Mouse (Mus musculus): ENCODE data around the gene Rbpj. TPM values are rescaled to one million over a fixed set of nuclear protein-coding genes. Genes with fewer than 3 reads are reported as not detected.

The Rbpj gene
- total and polyA plus RNA-seq, 3 experiments = 40.5 to 62.8 (median 61.3) TPM

GRCm38 (mm10) chr5:53598510-53598909 lies 132.6 kb downstream of the Rbpj start:
- in situ Hi-C loops (cut with MboI; ENCODE audit: low pct_ligation_motif_present, low pct_unique_long_range_greater_than_20kb, low sequenced_read_pairs) = loop anchor here (10.0 kb wide), 1 partner anchor 194 kb away; no protein-coding TSS in a partner anchor
- H3K9ac ChIP-seq (ENCODE audit: insufficient read depth, low read depth) = no peak overlapping the region
- no peaks in the 10 kb centered on the region for H3K27me3 ChIP-seq (replicated peaks)
- no peak overlapping the region for H3K4me3 ChIP-seq (replicated peaks in 1 of 3; ENCODE audit: low read depth in 2 of 3, low read length in 2 of 3, poor library complexity in 1 of 3)
- DNase-seq (ENCODE audit: extremely low read depth) = peak; percentile 30
- no peak overlapping the region for H3K27ac ChIP-seq (ENCODE audit: insufficient read depth, low read depth)
- dilution Hi-C loops (cut with MboI; ENCODE audit: extremely low pct_ligation_motif_present, extremely low pct_unique_long_range_greater_than_20kb, low sequenced_read_pairs) = no loop called here
- peaks cover 81% of the 10 kb centered on the region for H3K79me2 ChIP-seq (replicated peaks; ENCODE audit: control insufficient read depth, extremely low read depth, insufficient read depth, poor library complexity, severe bottlenecking)
- H3K36me3 ChIP-seq (replicated peaks in 1 of 2; ENCODE audit: control insufficient read depth in 1 of 2, insufficient read depth in 1 of 2, low read length in 1 of 2) = peaks cover 0 to 14% of the 10 kb centered on the region in 2 experiments
- no peaks in the 10 kb centered on the region for H3K9me3 ChIP-seq (replicated peaks; ENCODE audit: low read length)
- H3K4me1 ChIP-seq (ENCODE audit: control insufficient read depth in 1 of 2, insufficient read depth in 2 of 2) = peaks cover 5 to 71% of the 10 kb centered on the region in 2 experiments; a peak in 3 of 4 replicates
- no peak overlapping the region for H3K4me2 ChIP-seq (ENCODE audit: insufficient read depth, low read depth, poor library complexity, severe bottlenecking)
- TF ChIP-seq CTCF (conservative IDR thresholded peaks at IDR 0.05 in 1 of 2, IDR thresholded peaks at IDR 0.05 in 1 of 2; ENCODE audit: low read depth in 2 of 2, low read length in 2 of 2) = peak in 1 of 2 experiments; percentile 64; a peak in 2 of 4 replicates
- no peak for TF ChIP-seq MXI1 (IDR thresholded peaks at IDR 0.05; ENCODE audit: low read depth, low read length)
- TF ChIP-seq SMC3 (IDR thresholded peaks at IDR 0.05; ENCODE audit: low read depth, low read length) = peak; percentile 51
- no peak for TF ChIP-seq MAZ (IDR thresholded peaks at IDR 0.05; ENCODE audit: low read depth, low read length)
- TF ChIP-seq ZMIZ1 (IDR thresholded peaks at IDR 0.05; ENCODE audit: low read depth, low read length) = no peak
- peak; percentile 46 for TF ChIP-seq RAD21 (IDR thresholded peaks at IDR 0.05; ENCODE audit: low read depth, low read length)

GRCm38 (mm10) chr5:53599116-53599515 lies 133.2 kb downstream of the Rbpj start:
- Histone ChIP-seq H3K36me3 (replicated peaks in 1 of 2; ENCODE audit: control insufficient read depth in 1 of 2, insufficient read depth in 1 of 2, low read length in 1 of 2) (peaks cover 0 to 17% of the 10 kb centered on the region in 2 experiments), H3K27ac (ENCODE audit: insufficient read depth, low read depth) (no peak overlapping the region), H3K4me2 (ENCODE audit: insufficient read depth, low read depth, poor library complexity, severe bottlenecking) (peak overlapping the region; percentile 50), H3K9me3 (replicated peaks; ENCODE audit: low read length) (no peaks in the 10 kb centered on the region), H3K9ac (ENCODE audit: insufficient read depth, low read depth) (no peak overlapping the region), H3K4me3 (replicated peaks in 1 of 3; ENCODE audit: low read depth in 2 of 3, low read length in 2 of 3, poor library complexity in 1 of 3) (no peak overlapping the region), H3K79me2 (replicated peaks; ENCODE audit: control insufficient read depth, extremely low read depth, insufficient read depth, poor library complexity, severe bottlenecking) (peaks cover 82% of the 10 kb centered on the region), H3K4me1 (ENCODE audit: control insufficient read depth in 1 of 2, insufficient read depth in 2 of 2) (peaks cover 5 to 72% of the 10 kb centered on the region in 2 experiments; a peak in 3 of 4 replicates), H3K27me3 (replicated peaks) (no peaks in the 10 kb centered on the region)
- TF ChIP-seq ZNF384 (IDR thresholded peaks at IDR 0.05; ENCODE audit: low read depth, low read length) (peak; percentile 64), MAFK (IDR thresholded peaks at IDR 0.05; ENCODE audit: insufficient replicate concordance, low read length) (no peak), EP300 (IDR thresholded peaks at IDR 0.05; ENCODE audit: low read length) (0 out of 2 replicates have a peak, but pooled peaks have one; percentile 24), UBTF (IDR thresholded peaks at IDR 0.05; ENCODE audit: low read depth, low read length) (no peak)
- dilution Hi-C loops (cut with MboI; ENCODE audit: extremely low pct_ligation_motif_present, extremely low pct_unique_long_range_greater_than_20kb, low sequenced_read_pairs) (no loop called here), in situ Hi-C loops (cut with MboI; ENCODE audit: low pct_ligation_motif_present, low pct_unique_long_range_greater_than_20kb, low sequenced_read_pairs) (loop anchor here (10.0 kb wide), 1 partner anchor 194 kb away; no protein-coding TSS in a partner anchor)
- DNase-seq (ENCODE audit: extremely low read depth) = no peak

DNA sequence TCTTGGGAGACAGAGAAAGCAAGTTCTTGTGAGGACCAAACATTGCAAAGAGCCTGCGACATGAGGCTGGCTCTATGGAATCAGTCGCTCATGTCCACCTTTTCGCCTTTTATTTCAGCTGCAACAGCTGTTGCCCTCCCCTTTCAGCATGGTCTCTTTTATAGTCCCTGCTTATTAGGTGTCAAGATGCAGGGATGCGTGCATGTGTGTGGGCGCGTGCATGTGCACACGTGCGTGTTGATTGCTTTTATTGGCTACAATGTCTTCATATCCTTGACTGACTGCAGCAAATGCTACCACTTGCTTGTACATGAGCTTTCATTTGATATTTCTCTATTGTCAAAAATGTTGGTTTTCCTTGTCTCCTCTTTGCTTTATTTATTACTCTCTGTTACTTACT lies 136.2 kb downstream of the Rbpj start:
- Histone ChIP-seq H3K4me2 (ENCODE audit: insufficient read depth, low read depth, poor library complexity, severe bottlenecking) (no peak overlapping the region), H3K4me1 (ENCODE audit: control insufficient read depth in 1 of 2, insufficient read depth in 2 of 2) (peaks cover 5 to 76% of the 10 kb centered on the region in 2 experiments; a peak in 3 of 4 replicates), H3K79me2 (replicated peaks; ENCODE audit: control insufficient read depth, extremely low read depth, insufficient read depth, poor library complexity, severe bottlenecking) (peaks cover 80% of the 10 kb centered on the region), H3K9me3 (replicated peaks; ENCODE audit: low read length) (no peaks in the 10 kb centered on the region), H3K27ac (ENCODE audit: insufficient read depth, low read depth) (no peak overlapping the region), H3K27me3 (replicated peaks) (no peaks in the 10 kb centered on the region), H3K36me3 (replicated peaks in 1 of 2; ENCODE audit: control insufficient read depth in 1 of 2, insufficient read depth in 1 of 2, low read length in 1 of 2) (peaks cover 0 to 27% of the 10 kb centered on the region in 2 experiments), H3K4me3 (replicated peaks in 1 of 3; ENCODE audit: low read depth in 2 of 3, low read length in 2 of 3, poor library complexity in 1 of 3) (no peak overlapping the region), H3K9ac (ENCODE audit: insufficient read depth, low read depth) (no peak overlapping the region)
- no peak for TF ChIP-seq CHD1 (IDR thresholded peaks at IDR 0.05; ENCODE audit: low read depth, low read length)
- no peak for TF ChIP-seq CTCF (conservative IDR thresholded peaks at IDR 0.05 in 1 of 2, IDR thresholded peaks at IDR 0.05 in 1 of 2; ENCODE audit: low read depth in 2 of 2, low read length in 2 of 2)
- TF ChIP-seq SIN3A (IDR thresholded peaks at IDR 0.05; ENCODE audit: low read length) = no peak
- TF ChIP-seq SMC3 (IDR thresholded peaks at IDR 0.05; ENCODE audit: low read depth, low read length) = no peak
- no peak for TF ChIP-seq MEF2A (IDR thresholded peaks at IDR 0.05; ENCODE audit: borderline replicate concordance, low read depth, low read length)
- TF ChIP-seq USF1 (IDR thresholded peaks at IDR 0.05; ENCODE audit: low read depth, low read length) = no peak
- DNase-seq (ENCODE audit: extremely low read depth) = no peak
- dilution Hi-C loops (cut with MboI; ENCODE audit: extremely low pct_ligation_motif_present, extremely low pct_unique_long_range_greater_than_20kb, low sequenced_read_pairs) (no loop called here), in situ Hi-C loops (cut with MboI; ENCODE audit: low pct_ligation_motif_present, low pct_unique_long_range_greater_than_20kb, low sequenced_read_pairs) (no loop called here)
